Mouse (Mus musculus) lung, adult 2 months (tissue): ENCODE data around the gene Metrn.

Source experiments
- CTCF ChIP-seq: fragments of 200-500 bp; IDR thresholded peaks from 2 replicates; pipeline ENCODE4 v1.5.1; 2011; ENCODE audit warnings: mild to moderate bottlenecking, low read length, control low read depth; ENCODE audit not compliant: insufficient read depth
- POLR2A ChIP-seq: fragments of 200-500 bp; IDR thresholded peaks from 2 replicates; pipeline ENCODE4 v1.6.1; 2011; ENCODE audit warnings: low read depth, mild to moderate bottlenecking, control low read depth, low read length, borderline replicate concordance; ENCODE audit errors: extremely low read depth

- TF ChIP-seq CTCF (no peak), POLR2A (no peak)
These were observed 15.6 kb downstream of the Metrn start for GRCm38 (mm10) chr17:25781339-25781738.
